Mouse (Mus musculus): Measurements from ENCODE around the gene Myo10. TPM values are rescaled to one million over a fixed set of nuclear protein-coding genes. Genes with fewer than 3 reads are reported as not detected.

Myo10 gene
- polyA plus RNA-seq, 1 experiment from 2014 or later, result 27.9 TPM

DNA sequence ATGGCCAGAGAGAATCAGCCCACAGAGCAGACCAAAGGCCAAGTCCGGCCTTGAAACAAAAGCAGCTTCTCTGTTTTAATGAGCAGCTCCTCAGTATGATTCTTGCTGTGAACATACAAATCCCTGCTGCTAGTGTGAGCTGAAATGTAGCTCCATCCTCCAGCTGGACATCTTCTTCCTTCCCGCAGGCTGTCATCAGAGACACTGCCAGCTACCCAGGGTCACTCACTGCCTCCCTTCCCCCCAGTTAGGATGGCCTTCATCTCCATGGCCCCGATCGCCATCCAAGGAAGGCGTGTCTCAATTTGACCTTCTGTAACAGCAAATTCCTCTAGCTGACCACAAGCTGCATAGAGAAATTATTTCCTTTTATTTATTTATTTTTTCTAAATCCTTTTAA, 32.4 kb upstream of the Myo10 start:
- 78% methylated on average over 5 of the region's 5 CpGs for WGBS
- ATAC-seq (ENCODE audit: insufficient number of reproducible peaks, insufficient read depth, low FRiP score, low TSS enrichment, low read depth), result no peak
- Histone ChIP-seq H3K9me3 (no peaks in the 10 kb centered on the region), H3K36me3 (no peaks in the 10 kb centered on the region), H3K9ac (no peak overlapping the region), H3K4me1 (peaks cover 9% of the 10 kb centered on the region), H3K27ac (no peak overlapping the region), H3K4me3 (no peak overlapping the region), H3K4me2 (no peak overlapping the region), H3K27me3 (no peaks in the 10 kb centered on the region)

DNA sequence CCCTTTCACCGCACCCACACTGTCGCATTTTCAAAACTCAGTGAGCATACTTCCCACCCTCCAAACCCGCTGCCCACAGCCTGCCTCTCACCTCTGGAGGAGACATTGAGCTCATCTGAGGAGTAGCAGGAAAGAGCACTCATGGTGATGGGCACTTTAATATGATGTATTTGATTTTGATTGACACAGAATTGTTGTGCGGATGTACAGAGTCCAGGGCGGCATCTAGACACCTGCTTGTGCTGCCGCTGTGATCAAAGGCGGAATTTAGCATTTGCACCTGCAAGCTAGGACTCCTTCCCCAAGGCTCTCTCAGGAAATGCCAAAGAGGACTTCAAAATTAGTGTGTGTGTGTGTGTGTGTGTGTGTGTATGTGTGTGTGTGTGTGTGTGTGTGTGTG, 31.4 kb upstream of the Myo10 start:
- 76% methylated on average over 7 of the region's 7 CpGs for WGBS
- H3K27me3 ChIP-seq, result no peaks in the 10 kb centered on the region
- peaks cover 9% of the 10 kb centered on the region for H3K4me1 ChIP-seq

DNA sequence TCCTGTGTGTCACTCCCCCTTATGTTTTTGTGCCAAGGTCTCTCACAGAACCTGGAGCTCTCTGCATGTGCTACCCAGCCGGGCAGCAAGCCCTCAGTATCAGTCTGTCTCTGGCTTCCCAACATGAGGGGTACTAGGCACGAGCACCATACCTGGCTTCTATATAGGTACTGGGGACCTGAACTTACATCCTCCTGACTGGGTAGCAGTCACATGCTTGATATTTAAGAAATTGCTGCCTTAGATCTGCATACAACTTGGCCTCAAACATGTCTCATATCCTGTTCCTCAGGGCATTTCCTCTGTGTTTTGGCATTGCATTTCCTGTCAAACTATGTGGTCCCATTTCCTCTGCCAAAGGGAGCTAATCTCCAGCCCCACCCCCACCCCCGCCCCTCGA, 30.4 kb upstream of the Myo10 start:
- no peak overlapping the region for H3K9ac ChIP-seq
- no peak for ATAC-seq (ENCODE audit: insufficient number of reproducible peaks, insufficient read depth, low FRiP score, low TSS enrichment, low read depth)
- H3K4me3 ChIP-seq, result no peak overlapping the region
- WGBS, result 59% methylated on average over 4 of the region's 4 CpGs
- no peak overlapping the region for H3K4me2 ChIP-seq
- no peaks in the 10 kb centered on the region for H3K36me3 ChIP-seq
- H3K9me3 ChIP-seq, result no peaks in the 10 kb centered on the region
- no peaks in the 10 kb centered on the region for H3K27me3 ChIP-seq
- peaks cover 4% of the 10 kb centered on the region; the same call in 1 of the 2 replicates for H3K4me1 ChIP-seq
- no peak overlapping the region for H3K27ac ChIP-seq

More for the DNA sequence above, 31.4 kb upstream of the Myo10 start:
- Histone ChIP-seq H3K9ac (no peak overlapping the region), H3K4me2 (no peak overlapping the region), H3K4me3 (no peak overlapping the region), H3K36me3 (no peaks in the 10 kb centered on the region), H3K27ac (no peak overlapping the region), H3K9me3 (no peaks in the 10 kb centered on the region)
- no peak for ATAC-seq (ENCODE audit: insufficient number of reproducible peaks, insufficient read depth, low FRiP score, low TSS enrichment, low read depth)

DNA sequence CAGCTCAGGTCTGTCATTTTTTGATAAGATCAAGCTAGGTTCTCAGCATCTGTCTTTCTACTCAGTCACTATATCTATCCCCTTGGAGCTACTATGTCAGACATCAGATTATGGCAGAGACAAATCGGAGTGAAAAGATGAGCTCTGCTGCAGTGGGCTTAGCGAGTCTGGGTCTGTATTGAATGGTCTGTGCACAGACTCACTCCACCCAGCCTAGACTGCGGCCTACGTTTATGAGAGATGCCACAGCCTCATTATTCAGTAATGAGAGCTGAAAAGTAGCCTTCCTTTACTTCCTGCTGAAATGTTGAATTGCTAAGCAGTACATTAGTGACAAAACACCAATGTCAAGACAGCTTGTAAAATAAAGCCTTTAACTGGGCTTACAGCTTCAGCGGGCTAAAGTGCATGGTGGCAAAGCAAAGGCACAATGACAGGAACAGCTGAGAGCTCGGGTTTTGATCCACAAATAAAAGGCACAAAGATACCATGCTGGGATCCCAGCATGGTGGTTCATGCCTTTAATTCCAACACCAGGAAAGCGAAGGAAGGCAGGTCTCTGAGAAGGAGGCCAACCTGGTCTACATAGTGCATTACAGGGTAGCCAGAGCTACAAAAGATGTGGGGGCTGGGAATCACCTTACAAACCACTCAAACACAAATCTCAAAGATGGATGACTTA, 28.7 kb upstream of the Myo10 start:
- H3K4me3 ChIP-seq, result no peak overlapping the region
- H3K36me3 ChIP-seq, result no peaks in the 10 kb centered on the region
- no peaks in the 10 kb centered on the region for H3K9me3 ChIP-seq
- 70% methylated on average over 7 of the region's 7 CpGs for WGBS
- H3K27me3 ChIP-seq, result no peaks in the 10 kb centered on the region
- peaks cover 4% of the 10 kb centered on the region; the same call in 1 of the 2 replicates for H3K4me1 ChIP-seq
- H3K27ac ChIP-seq, result no peak overlapping the region
- ATAC-seq (ENCODE audit: insufficient number of reproducible peaks, insufficient read depth, low FRiP score, low TSS enrichment, low read depth), result no peak
- no peak overlapping the region for H3K9ac ChIP-seq
- no peak overlapping the region for H3K4me2 ChIP-seq

- Histone ChIP-seq H3K27ac (no peak overlapping the region), H3K4me2 (no peak overlapping the region), H3K4me1 (peaks cover 2% of the 10 kb centered on the region; the same call in 1 of the 2 replicates), H3K36me3 (no peaks in the 10 kb centered on the region), H3K4me3 (no peak overlapping the region), H3K9me3 (no peaks in the 10 kb centered on the region), H3K27me3 (no peaks in the 10 kb centered on the region), H3K9ac (no peak overlapping the region)
- ATAC-seq (ENCODE audit: insufficient number of reproducible peaks, insufficient read depth, low FRiP score, low TSS enrichment, low read depth), result no peak
- 93% methylated on average over 5 of the region's 5 CpGs for WGBS
Observed at GRCm38 (mm10) chr15:25598313-25598712, 24.0 kb upstream of the Myo10 start.

- ATAC-seq (ENCODE audit: insufficient number of reproducible peaks, insufficient read depth, low FRiP score, low TSS enrichment, low read depth), result no peak
- Histone ChIP-seq H3K36me3 (no peaks in the 10 kb centered on the region), H3K27ac (no peak overlapping the region), H3K9ac (no peak overlapping the region), H3K4me1 (peaks cover 3% of the 10 kb centered on the region; the same call in 1 of the 2 replicates), H3K27me3 (no peaks in the 10 kb centered on the region), H3K4me2 (no peak overlapping the region), H3K4me3 (no peak overlapping the region), H3K9me3 (no peaks in the 10 kb centered on the region)
- 67% methylated on average over 8 of the region's 8 CpGs for WGBS
Observed at GRCm38 (mm10) chr15:25602306-25602705, 20.0 kb upstream of the Myo10 start.

DNA sequence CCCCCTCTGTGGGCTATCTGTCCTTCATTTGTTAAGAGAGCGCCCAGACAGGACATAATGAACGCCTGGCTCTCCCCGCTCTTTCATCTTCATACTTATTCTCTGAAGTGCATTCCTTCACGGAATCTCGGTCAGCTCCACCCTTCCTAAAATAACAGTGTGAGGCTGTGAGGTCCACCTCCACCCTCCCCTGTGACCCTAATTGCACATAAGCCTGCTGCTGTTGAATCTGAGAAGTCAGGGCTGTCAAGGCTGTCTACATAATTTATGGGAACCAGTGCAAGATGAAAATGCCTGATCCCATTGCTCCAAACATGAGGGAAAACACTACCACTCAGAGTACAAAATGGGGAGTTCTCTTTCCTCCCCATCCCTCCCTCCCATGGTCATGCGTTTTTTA, 19.0 kb upstream of the Myo10 start:
- Histone ChIP-seq H3K27ac (no peak overlapping the region), H3K4me2 (no peak overlapping the region), H3K27me3 (no peaks in the 10 kb centered on the region), H3K9me3 (no peaks in the 10 kb centered on the region), H3K9ac (no peak overlapping the region), H3K4me3 (no peak overlapping the region), H3K36me3 (no peaks in the 10 kb centered on the region), H3K4me1 (peaks cover 3% of the 10 kb centered on the region; the same call in 1 of the 2 replicates)
- WGBS, result 41% methylated on average over 6 of the region's 6 CpGs
- ATAC-seq (ENCODE audit: insufficient number of reproducible peaks, insufficient read depth, low FRiP score, low TSS enrichment, low read depth), result no peak

DNA sequence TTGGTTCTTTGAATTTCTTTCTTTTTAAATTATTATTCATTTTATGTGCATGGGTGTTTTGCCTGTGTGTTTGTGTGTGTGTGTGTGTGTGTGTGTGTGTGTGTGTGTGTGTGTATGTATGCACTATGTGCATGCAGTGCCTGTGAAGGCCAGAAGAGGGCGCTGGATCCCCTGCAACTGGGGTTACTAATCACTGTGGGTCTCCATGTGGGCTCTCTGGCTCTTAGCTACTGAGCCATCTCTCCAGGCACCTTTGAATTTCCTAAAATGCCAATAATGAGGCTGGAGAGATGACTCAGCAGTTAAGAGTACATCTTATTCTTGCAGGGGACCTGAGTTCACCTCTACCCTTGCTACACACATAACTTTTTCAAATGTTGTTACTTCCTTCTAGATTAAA, 18.1 kb upstream of the Myo10 start:
- Histone ChIP-seq H3K27me3 (no peaks in the 10 kb centered on the region), H3K9ac (no peak overlapping the region), H3K4me1 (peaks cover 3% of the 10 kb centered on the region; the same call in 1 of the 2 replicates), H3K27ac (no peak overlapping the region), H3K9me3 (no peaks in the 10 kb centered on the region), H3K36me3 (no peaks in the 10 kb centered on the region), H3K4me3 (no peak overlapping the region), H3K4me2 (no peak overlapping the region)
- ATAC-seq (ENCODE audit: insufficient number of reproducible peaks, insufficient read depth, low FRiP score, low TSS enrichment, low read depth), result no peak
- WGBS, result 58% methylated on average over 1 of the region's 1 CpGs

GRCm38 (mm10) chr15:25605376-25605775, 16.9 kb upstream of the Myo10 start:
- H3K4me3 ChIP-seq, result no peak overlapping the region
- H3K36me3 ChIP-seq, result no peaks in the 10 kb centered on the region
- H3K27ac ChIP-seq, result no peak overlapping the region
- no peak overlapping the region for H3K4me2 ChIP-seq
- H3K4me1 ChIP-seq, result peaks cover 3% of the 10 kb centered on the region; the same call in 1 of the 2 replicates
- ATAC-seq (ENCODE audit: insufficient number of reproducible peaks, insufficient read depth, low FRiP score, low TSS enrichment, low read depth), result no peak
- no peak overlapping the region for H3K9ac ChIP-seq
- 77% methylated on average over 4 of the region's 4 CpGs for WGBS
- H3K9me3 ChIP-seq, result no peaks in the 10 kb centered on the region
- no peaks in the 10 kb centered on the region for H3K27me3 ChIP-seq

- no peak overlapping the region for H3K4me2 ChIP-seq
- no peaks in the 10 kb centered on the region for H3K9me3 ChIP-seq
- H3K36me3 ChIP-seq, result no peaks in the 10 kb centered on the region
- H3K9ac ChIP-seq, result no peak overlapping the region
- no peak overlapping the region for H3K27ac ChIP-seq
- no peaks in the 10 kb centered on the region for H3K4me1 ChIP-seq
- 71% methylated on average over 3 of the region's 3 CpGs for WGBS
- no peak overlapping the region for H3K4me3 ChIP-seq
- ATAC-seq (ENCODE audit: insufficient number of reproducible peaks, insufficient read depth, low FRiP score, low TSS enrichment, low read depth), result no peak
- H3K27me3 ChIP-seq, result no peaks in the 10 kb centered on the region
Observed at GRCm38 (mm10) chr15:25608742-25609141, 13.6 kb upstream of the Myo10 start.

DNA sequence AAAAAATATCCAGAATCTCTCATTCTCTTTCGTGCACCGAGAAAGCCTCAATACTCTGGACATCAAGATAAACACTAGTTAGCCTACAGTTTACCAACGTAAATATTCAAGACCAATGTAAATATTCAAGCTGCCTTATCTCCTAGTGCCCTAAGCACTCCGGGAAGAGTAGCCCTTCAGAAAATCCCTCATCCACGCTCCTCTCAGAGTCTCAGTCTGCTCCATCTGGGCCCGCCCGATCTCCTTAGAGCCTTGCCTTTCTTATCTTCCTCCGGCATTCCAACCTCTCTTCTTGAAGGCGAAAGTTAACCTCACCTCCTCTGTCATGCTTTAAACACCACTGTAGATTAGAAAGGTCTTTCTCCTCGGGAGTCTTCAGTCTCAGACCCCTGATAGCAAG, 13.1 kb upstream of the Myo10 start:
- WGBS, result 80% methylated on average over 10 of the region's 10 CpGs
- Histone ChIP-seq H3K4me1 (no peaks in the 10 kb centered on the region), H3K9ac (no peak overlapping the region), H3K36me3 (no peaks in the 10 kb centered on the region), H3K27ac (no peak overlapping the region), H3K9me3 (no peaks in the 10 kb centered on the region), H3K27me3 (no peaks in the 10 kb centered on the region), H3K4me3 (no peak overlapping the region), H3K4me2 (no peak overlapping the region)
- no peak for ATAC-seq (ENCODE audit: insufficient number of reproducible peaks, insufficient read depth, low FRiP score, low TSS enrichment, low read depth)

DNA sequence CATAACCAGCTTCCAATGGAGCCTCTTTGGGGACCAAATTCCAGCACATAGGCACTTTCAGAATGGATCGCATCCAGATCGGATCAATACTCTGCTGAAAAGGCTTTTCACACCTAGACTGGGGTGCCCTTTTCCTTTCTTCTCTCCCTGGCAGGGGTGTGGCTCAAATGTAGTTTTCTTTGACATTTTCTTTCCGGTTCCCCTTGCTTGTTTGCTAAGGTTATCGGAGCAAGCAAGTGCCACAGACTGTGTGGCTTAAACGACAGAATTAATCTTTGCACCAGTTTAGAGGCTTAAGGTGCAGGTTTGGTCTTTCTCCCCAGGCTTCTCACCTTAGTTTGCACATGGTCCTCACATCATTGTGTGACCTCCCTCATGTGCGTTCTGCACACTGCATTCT, 11.1 kb upstream of the Myo10 start:
- no peak overlapping the region for H3K27ac ChIP-seq
- H3K9me3 ChIP-seq, result no peaks in the 10 kb centered on the region
- H3K27me3 ChIP-seq, result no peaks in the 10 kb centered on the region
- H3K36me3 ChIP-seq, result no peaks in the 10 kb centered on the region
- 76% methylated on average over 6 of the region's 6 CpGs for WGBS
- ATAC-seq (ENCODE audit: insufficient number of reproducible peaks, insufficient read depth, low FRiP score, low TSS enrichment, low read depth), result no peak
- H3K9ac ChIP-seq, result no peak overlapping the region
- H3K4me3 ChIP-seq, result no peak overlapping the region
- no peaks in the 10 kb centered on the region for H3K4me1 ChIP-seq
- no peak overlapping the region for H3K4me2 ChIP-seq
